Mouse (Mus musculus) intestine, embryonic 14.5 days (tissue): ENCODE measurements at regions not wholly inside any gene's neighbourhood (a gene's known extent, or its start where the extent isn't known, plus 50 kb on each side); places are given as distances from the start of the nearest gene placed in this dataset.
"Not testable (repeated sequence)": the region's sequence is repeated elsewhere in the genome, so short reads cannot be mapped to it uniquely, and the experiment has no call there.

Source experiments
- ATAC-seq: fragments of 200-750 bp; cut with Nextera tagmentation; replicated peaks from 2 replicates; pipeline ENCODE4 v1.8.0; 2017; ENCODE audit warnings: low read depth, moderate number of reproducible peaks, moderate TSS enrichment, moderate library complexity; ENCODE audit not compliant: low FRiP score, low TSS enrichment
- DNase-seq: peaks from one replicate; pipeline ENCODE4 v3.0.0-alpha.2; 2018; ENCODE audit warnings: low spot score
- H3K27ac ChIP-seq: fragments of 300-500 bp; sonication (generic); 2 replicates; pipeline ENCODE4 v1.5.1; 2014; ENCODE audit warnings: low read depth, mild to moderate bottlenecking, control low read depth
- H3K27me3 ChIP-seq: fragments of 300-500 bp; sonication (generic); replicated peaks from 2 replicates; pipeline ENCODE4 v1.6.1; 2014; ENCODE audit warnings: low read length, control low read depth; ENCODE audit not compliant: control insufficient read depth, insufficient read depth
- H3K36me3 ChIP-seq: fragments of 300-500 bp; sonication (generic); 2 replicates; pipeline ENCODE4 v1.6.1; 2014; ENCODE audit warnings: low read length, control low read depth; ENCODE audit not compliant: control insufficient read depth, insufficient read depth
- H3K4me1 ChIP-seq: fragments of 300-500 bp; sonication (generic); replicated peaks from 2 replicates; pipeline ENCODE4 v1.6.1; 2014; ENCODE audit warnings: low read length, control low read depth, mixed read lengths; ENCODE audit not compliant: control insufficient read depth, insufficient read depth
- H3K4me2 ChIP-seq: fragments of 300-500 bp; sonication (generic); 2 replicates; pipeline ENCODE4 v1.6.1; 2014; ENCODE audit warnings: low read length
- H3K4me3 ChIP-seq: fragments of 300-500 bp; sonication (generic); 2 replicates; pipeline ENCODE4 v1.5.1; 2014; ENCODE audit warnings: low read depth, low read length, control low read depth, mixed read lengths
- H3K9ac ChIP-seq: fragments of 300-500 bp; sonication (generic); 2 replicates; pipeline ENCODE4 v1.6.1; 2014; ENCODE audit warnings: mild to moderate bottlenecking, low read length
- H3K9me3 ChIP-seq: fragments of 300-500 bp; sonication (generic); 2 replicates; pipeline ENCODE4 v1.6.1; 2016; ENCODE audit warnings: low read length, control low read depth; ENCODE audit not compliant: control insufficient read depth
- WGBS: fragments of 180-500 bp; shearing (Covaris S2); extraction: QIAGEN DNeasy Blood & Tissue Kit; methylation state at CpG from one replicate; pipeline ENCODE4 v1.1.7; 2014; 5-methylcytosine and 5-hydroxymethylcytosine counted together

DNA sequence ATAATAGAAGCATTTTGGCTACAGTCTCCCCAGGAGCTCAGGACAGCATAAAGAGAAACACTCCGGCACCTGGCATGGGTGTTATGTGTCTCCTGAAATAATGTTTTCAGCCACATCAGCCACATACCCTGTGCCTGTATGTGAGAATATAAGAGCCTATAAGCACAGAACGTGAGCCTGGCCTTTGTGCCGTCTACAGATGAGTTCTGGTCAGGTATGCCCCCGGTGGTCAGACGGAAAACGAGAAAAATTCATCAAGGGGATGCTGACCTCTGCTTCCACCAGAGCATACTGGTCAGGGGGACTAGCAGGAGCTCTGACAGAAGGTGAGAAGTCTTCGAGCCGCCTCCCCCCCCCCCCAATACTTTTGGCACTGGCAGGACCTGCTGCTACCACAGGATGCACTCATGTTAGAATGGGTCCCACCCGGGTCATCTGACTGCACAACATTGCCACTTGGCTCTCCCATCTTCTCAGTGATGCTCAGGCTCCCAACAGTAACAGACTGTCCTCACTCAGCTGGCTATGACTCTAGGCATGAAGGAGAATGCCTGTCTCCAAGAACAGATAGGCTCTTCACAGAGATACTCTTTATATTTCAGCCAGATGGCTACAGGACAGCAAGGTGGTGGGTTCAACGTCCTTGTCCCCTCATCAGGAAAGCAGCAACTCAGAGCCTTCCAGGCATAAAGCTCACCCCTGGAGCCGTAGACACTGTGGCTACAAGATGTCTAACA, 401.2 kb upstream of the Jmjd1c start:
- no peak overlapping the region for H3K4me2 ChIP-seq
- no peak overlapping the region for H3K27ac ChIP-seq
- no peaks in the 10 kb centered on the region for H3K4me1 ChIP-seq
- H3K9me3 ChIP-seq = no peaks in the 10 kb centered on the region
- WGBS = 87% methylated on average over 11 of the region's 11 CpGs
- H3K27me3 ChIP-seq = no peaks in the 10 kb centered on the region
- no peak for DNase-seq
- no peaks in the 10 kb centered on the region for H3K36me3 ChIP-seq
- H3K9ac ChIP-seq = no peak overlapping the region
- no peak overlapping the region for H3K4me3 ChIP-seq
- no peak for ATAC-seq

DNA sequence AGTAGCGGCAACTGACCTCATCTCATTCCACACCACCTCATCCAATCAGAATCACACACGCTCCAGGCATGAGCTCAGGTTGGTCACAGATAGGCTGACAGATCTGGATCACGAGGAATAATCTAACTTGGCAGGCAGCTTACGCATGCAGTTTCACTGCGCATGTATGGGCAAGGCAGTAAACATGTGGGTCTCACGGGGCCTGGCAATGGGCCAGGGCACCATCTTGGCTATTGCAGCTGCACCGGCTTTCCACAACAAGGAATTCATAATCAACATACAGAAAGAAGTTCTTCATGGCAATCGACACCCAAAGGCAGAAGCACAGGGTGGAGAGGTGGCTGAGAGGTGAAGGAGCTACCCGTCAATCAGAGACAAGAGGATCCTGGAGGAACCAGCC, 381.0 kb upstream of the Jmjd1c start:
- not testable (repeated sequence) for H3K4me2 ChIP-seq, DNase-seq, H3K9me3 ChIP-seq, H3K27ac ChIP-seq, ATAC-seq, H3K27me3 ChIP-seq, H3K4me1 ChIP-seq, H3K36me3 ChIP-seq, H3K9ac ChIP-seq, H3K4me3 ChIP-seq
- 91% methylated on average over 9 of the region's 9 CpGs for WGBS

DNA sequence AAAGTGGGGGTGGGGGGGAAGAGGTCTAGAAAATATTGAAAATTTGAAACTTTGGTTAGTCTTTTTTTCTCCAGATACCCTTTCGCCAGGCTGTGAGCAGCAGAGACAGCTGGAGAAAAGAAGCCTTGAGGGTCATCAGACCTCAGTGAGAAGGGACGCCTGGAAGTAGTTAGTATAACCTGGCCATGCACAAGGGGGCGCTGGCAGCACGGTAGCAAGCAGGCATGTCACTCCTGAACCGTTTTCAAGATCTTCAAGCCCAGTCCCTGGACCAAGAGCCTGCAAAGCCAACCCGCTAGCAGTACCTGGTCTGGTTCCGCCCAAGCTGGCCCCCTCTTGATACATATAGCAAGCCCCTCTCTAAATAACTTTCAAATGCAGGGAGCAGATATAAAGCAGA, 378.0 kb upstream of the Jmjd1c start:
- Histone ChIP-seq H3K27ac (no peak overlapping the region), H3K36me3 (no peaks in the 10 kb centered on the region), H3K9ac (no peak overlapping the region), H3K4me2 (no peak overlapping the region), H3K4me1 (no peaks in the 10 kb centered on the region), H3K9me3 (peaks cover 14% of the 10 kb centered on the region), H3K4me3 (no peak overlapping the region), H3K27me3 (no peaks in the 10 kb centered on the region)
- 72% methylated on average over 7 of the region's 7 CpGs for WGBS
- DNase-seq (no peak), ATAC-seq (no peak)

DNA sequence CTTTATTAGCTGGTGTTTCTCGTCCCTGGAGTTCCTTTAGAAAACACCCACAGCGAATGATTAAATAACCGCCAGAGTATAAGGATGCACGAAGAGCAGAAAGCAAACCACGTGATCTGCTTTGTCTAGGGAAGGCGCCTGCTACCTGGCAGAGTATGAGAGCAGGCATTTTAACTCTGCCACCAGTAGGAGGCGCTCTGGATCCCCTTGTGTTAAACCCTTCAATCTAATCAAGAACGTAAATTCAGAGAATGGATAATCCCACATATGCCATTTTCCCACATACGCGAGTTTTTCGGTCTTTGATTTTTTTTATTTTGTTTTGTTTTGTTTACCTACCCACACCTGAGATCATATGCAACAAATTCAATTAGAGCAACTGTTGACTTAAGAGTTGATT, 376.1 kb upstream of the Jmjd1c start:
- H3K27ac ChIP-seq = no peak overlapping the region
- peaks cover 14% of the 10 kb centered on the region for H3K9me3 ChIP-seq
- no peak for DNase-seq
- no peak overlapping the region for H3K4me2 ChIP-seq
- H3K36me3 ChIP-seq = no peaks in the 10 kb centered on the region
- no peak overlapping the region for H3K4me3 ChIP-seq
- no peaks in the 10 kb centered on the region for H3K4me1 ChIP-seq
- WGBS = 90% methylated on average over 11 of the region's 11 CpGs
- no peak overlapping the region for H3K9ac ChIP-seq
- H3K27me3 ChIP-seq = no peaks in the 10 kb centered on the region
- ATAC-seq = no peak

DNA sequence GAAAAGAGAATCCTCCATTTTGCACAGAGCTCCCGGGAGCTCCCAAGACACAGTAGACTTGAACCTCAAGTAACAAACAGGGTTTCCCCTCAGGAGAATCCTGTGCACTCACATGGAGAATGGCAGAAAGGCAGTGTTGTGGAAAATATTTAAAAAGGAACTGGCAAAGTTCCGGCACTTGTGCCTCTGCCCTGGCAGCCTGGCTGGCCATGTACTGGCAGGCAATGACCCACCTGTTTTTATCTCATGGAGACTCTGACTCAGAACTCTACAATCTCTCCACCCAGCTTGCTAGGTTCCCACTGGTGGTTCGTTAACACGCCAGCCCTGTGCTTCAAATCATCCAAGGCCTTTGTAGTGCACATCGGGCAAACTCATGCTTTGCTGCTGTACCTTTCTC, 362.3 kb upstream of the Jmjd1c start:
- 92% methylated on average over 5 of the region's 5 CpGs for WGBS
- H3K36me3 ChIP-seq = no peaks in the 10 kb centered on the region
- H3K9ac ChIP-seq = no peak overlapping the region

DNA sequence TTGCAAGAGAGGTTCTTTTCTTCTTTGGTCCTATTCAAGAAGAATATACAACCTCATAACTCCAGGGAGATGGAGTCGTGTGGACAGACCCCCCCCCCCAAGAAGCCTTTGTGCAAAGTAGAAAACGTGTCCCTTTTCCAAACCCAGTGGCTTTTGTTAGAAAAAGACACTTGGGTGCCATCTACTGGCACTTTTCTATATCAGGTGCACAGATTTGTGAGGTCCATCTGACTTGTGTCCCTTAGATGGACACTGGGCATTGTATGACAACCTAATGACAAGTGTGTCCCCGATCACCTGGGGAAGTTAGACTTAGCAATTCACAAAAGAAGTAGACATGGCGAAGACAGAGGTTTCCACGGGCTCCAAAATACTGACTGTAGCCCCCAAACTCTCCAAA, 361.1 kb upstream of the Jmjd1c start:
- ATAC-seq (no peak), DNase-seq (no peak)
- no peak overlapping the region for H3K4me2 ChIP-seq

More for the DNA sequence above, 362.3 kb upstream of the Jmjd1c start:
- no peaks in the 10 kb centered on the region for H3K4me1 ChIP-seq
- no peak overlapping the region for H3K27ac ChIP-seq
- 0 out of 2 replicates have a peak, but pooled peaks cover 4% of the 10 kb centered on the region for H3K9me3 ChIP-seq
- H3K4me2 ChIP-seq = no peak overlapping the region
- H3K4me3 ChIP-seq = no peak overlapping the region
- DNase-seq = no peak
- no peaks in the 10 kb centered on the region for H3K27me3 ChIP-seq
- ATAC-seq = no peak

GRCm38 (mm10) chr10:66739017-66739416, 356.9 kb upstream of the Jmjd1c start:
- no peaks in the 10 kb centered on the region for H3K36me3 ChIP-seq
- 74% methylated on average over 6 of the region's 7 CpGs for WGBS
- H3K27me3 ChIP-seq = no peaks in the 10 kb centered on the region
- no peak overlapping the region for H3K27ac ChIP-seq
- H3K4me2 ChIP-seq = no peak overlapping the region
- DNase-seq (no peak), ATAC-seq (no peak)
- no peaks in the 10 kb centered on the region for H3K4me1 ChIP-seq
- no peak overlapping the region for H3K4me3 ChIP-seq
- H3K9me3 ChIP-seq = no peaks in the 10 kb centered on the region
- no peak overlapping the region for H3K9ac ChIP-seq

More for the DNA sequence above, 361.1 kb upstream of the Jmjd1c start:
- H3K27me3 ChIP-seq = no peaks in the 10 kb centered on the region
- no peak overlapping the region for H3K4me3 ChIP-seq
- H3K36me3 ChIP-seq = no peaks in the 10 kb centered on the region
- H3K9me3 ChIP-seq = no peaks in the 10 kb centered on the region
- H3K27ac ChIP-seq = no peak overlapping the region
- 60% methylated on average over 5 of the region's 5 CpGs for WGBS
- H3K4me1 ChIP-seq = no peaks in the 10 kb centered on the region
- no peak overlapping the region for H3K9ac ChIP-seq

GRCm38 (mm10) chr10:66741819-66742218, 354.1 kb upstream of the Jmjd1c start:
- ATAC-seq (no peak), DNase-seq (no peak)
- H3K4me2 ChIP-seq = no peak overlapping the region
- H3K27ac ChIP-seq = no peak overlapping the region
- H3K36me3 ChIP-seq = no peaks in the 10 kb centered on the region
- no peaks in the 10 kb centered on the region for H3K9me3 ChIP-seq
- H3K4me3 ChIP-seq = no peak overlapping the region
- no peaks in the 10 kb centered on the region for H3K27me3 ChIP-seq
- H3K9ac ChIP-seq = no peak overlapping the region
- no peaks in the 10 kb centered on the region for H3K4me1 ChIP-seq
- WGBS = 65% methylated on average over 3 of the region's 3 CpGs

DNA sequence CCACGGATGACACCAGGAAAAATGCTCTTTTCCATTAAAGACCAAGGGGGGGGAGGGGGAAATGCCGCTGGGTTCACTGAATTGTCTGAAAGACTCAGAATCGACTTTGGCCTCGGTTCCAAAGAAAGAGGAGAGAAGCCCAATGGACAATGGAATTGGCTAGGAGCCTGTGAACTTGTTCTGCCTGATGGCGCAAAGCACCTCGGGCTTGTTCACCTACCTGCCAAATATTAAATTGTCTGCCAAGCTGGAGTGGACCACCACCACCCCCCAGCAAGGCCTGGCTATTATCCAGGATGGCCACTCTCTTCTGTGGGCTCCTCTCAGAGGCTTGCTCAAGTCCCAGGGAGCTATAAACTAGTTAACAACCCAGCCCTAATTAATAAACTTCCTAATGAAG, 352.7 kb upstream of the Jmjd1c start:
- Histone ChIP-seq H3K4me1 (no peaks in the 10 kb centered on the region), H3K9ac (no peak overlapping the region), H3K36me3 (no peaks in the 10 kb centered on the region), H3K4me2 (no peak overlapping the region), H3K9me3 (no peaks in the 10 kb centered on the region), H3K27ac (no peak overlapping the region), H3K27me3 (no peaks in the 10 kb centered on the region), H3K4me3 (no peak overlapping the region)
- ATAC-seq (no peak), DNase-seq (no peak)
- WGBS = 87% methylated on average over 6 of the region's 6 CpGs
